Mouse (Mus musculus): Measurements from ENCODE around the gene Dusp11.
"Not testable (repeated sequence)": the region's sequence is repeated elsewhere in the genome, so short reads cannot be mapped to it uniquely, and the experiment has no call there.

The Dusp11 gene

DNA sequence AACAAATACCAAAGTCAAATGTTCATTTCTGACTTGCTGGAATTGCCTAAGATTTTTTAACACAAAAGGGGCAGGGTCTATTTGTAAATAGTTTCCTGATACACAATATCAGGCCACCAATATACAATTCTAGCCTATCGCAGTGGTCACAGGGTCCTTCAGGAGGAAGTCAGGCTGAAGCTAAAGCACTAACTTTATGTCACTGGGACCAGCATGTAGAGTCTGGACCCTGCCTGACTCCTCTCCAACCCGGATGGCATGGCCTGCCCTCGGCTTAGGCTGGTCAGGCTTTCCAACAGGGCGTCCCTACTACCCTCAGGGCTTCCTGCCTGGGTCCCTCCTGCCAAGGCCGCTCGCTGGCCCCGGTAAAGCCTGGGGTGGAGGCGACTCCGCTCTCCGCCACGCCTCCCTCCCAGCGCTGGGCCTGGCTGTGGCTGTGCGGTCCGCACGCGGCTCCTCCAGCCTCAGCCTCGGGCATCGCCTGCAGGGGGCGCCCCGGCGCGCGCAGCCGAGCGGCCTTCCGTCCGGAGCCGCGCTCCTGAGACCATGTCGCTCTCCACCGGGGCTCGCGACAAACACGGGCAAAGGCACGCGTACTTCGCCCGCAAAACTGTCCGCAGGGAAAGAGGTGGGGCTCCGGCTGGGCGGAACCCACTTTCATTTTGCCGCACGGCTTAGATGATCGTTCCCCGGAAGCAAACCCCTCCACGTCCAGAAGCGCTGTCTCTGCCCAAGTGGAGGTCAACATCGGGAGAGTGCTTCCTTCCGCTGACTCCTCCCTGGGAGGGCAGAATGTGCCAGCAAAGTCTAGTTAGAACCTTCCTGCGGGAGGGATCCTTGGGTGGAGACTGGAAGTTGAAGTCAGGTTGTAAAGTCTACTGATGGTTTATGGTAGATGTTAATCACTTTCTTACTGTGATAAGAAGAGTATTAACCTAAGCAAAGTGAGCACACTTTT is 24.7 kb downstream of the Dusp11 start:
- peak; percentile 72 for DNase-seq (ENCODE audit: low read depth, low spot score)

DNA sequence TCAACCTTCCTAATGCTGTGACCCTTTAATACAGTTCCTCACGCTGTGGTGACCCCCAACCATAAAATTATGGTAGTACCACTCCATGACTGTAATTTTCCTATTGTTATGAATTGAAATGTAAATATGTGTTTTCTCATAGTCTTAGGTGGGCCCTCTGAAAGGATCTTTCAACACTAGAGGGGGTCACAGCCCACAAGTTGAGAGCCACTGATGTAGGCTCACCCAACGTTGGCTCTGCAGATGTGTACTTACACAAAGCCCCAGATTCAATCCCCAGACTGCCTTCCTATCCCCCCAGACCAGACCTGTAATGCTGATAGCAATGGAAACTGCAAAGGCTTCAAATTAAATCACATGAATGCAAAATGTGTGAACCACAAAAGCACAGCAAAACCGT is 25.8 kb downstream of the Dusp11 start:
- DNase-seq (ENCODE audit: low read depth, low spot score): no peak

DNA sequence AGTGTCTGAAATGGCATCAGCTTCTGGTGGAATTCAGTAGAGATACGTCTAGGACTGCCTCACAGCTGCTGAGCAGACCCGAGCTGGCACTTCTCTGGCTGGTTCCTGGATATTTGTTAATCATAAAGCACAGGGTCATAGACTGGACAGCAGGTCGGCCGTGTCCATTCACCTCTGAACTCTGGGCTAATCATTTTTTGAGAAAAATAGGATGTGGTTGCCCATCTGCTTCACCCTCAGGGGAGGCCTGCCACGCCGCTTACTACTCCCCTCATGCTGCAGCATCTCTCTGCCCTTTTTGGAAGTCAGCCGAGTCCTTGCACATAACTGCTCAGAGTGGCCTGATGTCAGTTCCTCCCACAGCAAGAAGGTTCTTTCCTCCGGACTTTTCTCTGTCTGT is 27.4 kb downstream of the Dusp11 start:
- DNase-seq (ENCODE audit: low read depth, low spot score): no peak

DNA sequence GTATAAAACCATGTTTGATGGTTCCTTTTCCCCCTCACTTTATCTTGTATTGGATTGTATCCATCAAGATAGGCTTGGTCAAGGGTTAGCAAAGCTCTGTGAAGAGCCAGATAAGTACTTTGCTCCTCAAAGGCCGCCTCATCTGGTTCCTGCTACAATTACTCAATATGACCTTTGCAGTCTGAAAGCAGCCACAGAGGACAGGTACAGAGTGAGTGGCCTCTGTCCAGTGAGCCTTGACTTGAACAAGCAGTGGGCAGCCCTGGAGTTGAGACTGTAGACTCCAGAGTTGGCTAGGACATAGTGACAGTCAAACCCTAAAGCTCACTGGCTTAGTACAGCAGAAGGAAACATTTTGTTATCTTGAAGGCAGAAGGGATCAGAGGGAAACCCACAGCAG is 32.2 kb downstream of the Dusp11 start:
- DNase-seq (ENCODE audit: low read depth, low spot score): no peak

DNA sequence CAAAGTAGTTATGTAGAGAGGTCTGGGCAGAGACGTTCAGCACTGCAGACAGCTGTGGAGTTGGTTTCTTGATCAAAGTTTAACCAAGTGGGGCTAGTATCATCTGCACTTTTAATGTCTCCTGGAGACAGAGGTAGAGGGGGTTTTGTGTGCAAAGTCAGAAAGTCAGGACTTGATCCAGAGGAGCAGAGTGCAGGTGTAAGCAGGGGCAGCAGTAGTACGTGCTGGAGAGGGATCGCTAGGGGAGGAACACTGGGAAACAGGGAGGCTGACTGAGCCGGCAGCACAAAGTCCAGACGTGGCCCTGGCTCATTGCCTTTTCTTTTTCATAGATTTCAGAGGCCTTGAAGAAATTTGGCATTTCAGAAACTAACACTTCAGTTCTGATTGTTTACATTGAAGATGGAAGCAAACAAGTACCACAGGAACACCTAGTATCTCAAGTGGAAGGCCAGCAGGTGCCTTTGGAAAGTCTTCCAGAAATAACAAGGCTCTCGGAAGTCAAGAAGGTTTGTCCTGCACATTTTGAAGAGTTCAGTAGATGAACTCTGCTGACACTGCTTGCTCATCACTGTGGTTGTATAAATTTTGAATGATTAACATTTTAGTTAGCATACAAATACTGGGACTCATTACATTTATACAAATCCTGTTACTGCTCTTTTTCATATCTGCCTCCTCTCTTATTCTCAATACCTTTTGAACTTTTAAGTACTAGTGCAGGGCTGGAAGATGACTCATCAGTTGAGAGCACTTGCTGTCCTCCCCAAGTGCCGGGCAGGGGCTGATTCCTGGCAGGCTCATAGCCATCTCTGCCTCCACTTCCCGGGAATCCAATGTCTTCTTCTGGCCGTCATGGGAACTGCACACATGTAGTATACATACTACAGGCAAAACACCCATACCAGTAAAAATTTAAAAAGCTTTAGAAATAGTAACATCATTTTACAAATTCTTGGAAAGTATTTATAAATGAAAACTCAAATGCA is 33.7 kb downstream of the Dusp11 start:
- DNase-seq (ENCODE audit: low read depth, low spot score): no peak

DNA sequence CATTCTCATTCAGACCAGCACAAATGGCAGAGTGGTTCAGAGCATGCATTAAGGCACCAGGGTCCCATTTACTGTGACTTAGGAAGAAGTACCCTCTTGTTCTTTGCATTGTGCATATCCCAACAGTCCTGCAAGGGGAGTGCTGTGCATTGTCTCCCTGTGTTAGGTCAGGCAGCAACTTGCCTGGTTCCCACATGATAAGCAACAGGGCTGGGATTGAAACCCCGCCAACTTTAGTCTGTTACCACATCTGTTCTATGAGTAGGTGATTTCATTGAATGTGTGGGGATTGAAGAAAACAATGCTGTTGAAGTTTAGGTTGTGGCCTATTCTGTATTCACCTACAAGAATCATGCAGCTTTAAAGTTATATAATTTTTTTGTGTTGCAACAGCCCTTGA is 34.8 kb downstream of the Dusp11 start:
- no peak for DNase-seq (ENCODE audit: low read depth, low spot score)

DNA sequence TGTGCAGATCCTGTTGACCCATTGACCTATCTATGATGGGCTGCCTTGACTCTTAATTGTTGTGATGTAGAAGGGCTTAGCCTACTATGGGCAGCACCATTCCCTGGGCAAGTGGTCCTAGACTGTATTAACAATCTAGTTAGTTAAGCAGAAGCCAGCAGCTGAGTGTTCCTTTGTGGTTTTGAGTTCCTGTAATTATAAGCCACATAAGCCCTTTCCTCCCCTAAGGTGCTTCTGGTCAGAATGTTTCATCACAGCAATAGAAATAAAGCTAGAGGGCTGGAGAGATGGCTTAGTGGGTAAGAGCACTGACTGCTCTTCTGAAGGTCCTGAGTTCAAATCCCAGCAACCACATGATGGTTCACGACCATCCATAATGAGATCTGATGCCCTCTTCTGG is 37.8 kb downstream of the Dusp11 start:
- DNase-seq (ENCODE audit: low read depth, low spot score): no peak

DNA sequence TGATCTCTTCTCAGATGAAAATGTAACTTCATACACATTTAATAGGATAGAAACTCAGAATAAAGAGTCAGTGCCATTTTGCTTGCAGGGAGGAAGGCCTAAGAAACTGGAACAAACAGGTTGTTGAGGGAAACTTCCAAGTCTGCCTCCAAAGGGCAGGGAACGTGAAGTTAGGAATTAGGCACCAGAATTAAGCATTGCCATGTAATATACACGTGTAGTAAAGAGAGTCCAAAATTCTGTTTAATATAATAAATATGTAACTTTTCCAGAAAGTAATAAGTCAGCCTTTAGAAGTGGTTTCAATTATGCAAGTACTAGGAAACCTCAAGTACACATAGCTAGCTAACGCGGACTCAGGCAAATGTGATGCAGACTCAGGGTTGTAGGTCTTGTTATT is 42.1 kb downstream of the Dusp11 start:
- no peak for DNase-seq (ENCODE audit: low read depth, low spot score)

DNA sequence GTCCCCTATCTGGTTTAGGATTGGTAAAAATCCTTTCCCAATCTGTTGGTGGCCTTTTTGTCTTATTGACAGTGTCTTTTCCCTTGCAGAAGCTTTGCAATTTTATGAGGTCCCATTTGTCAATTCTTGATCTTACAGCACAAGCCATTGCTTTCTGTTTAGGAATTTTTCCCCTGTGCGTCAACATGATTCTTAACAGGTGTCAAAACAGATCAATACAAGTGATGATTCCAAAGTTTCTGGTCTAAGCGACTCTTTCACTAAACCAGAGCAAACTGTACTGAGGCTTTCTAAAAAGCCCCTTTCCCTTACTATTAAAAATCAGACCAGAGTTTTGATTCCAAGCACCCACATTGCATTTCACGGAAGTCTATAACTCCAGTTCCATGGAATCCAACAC is 43.1 kb downstream of the Dusp11 start:
- DNase-seq (ENCODE audit: low read depth, low spot score): not testable (repeated sequence)

DNA sequence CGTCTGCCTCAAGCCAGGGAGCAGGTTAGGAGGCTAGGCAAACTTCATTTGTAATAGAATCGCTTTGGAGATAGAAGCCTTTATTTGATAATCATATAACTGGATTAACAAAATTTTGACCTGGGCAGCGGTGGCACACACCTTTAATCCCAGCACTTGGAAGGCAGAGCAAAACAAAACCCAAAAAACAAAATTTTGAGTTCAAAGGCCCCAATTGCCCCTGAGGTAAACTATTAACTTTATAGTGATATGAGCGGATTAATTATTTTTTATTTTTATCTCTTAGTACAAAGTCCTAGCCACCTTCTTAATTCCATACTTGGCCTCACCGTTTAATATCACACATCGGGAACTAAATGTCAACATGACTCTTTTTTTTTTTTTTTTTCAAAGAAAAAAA is 44.9 kb downstream of the Dusp11 start:
- DNase-seq (ENCODE audit: low read depth, low spot score): no peak

DNA sequence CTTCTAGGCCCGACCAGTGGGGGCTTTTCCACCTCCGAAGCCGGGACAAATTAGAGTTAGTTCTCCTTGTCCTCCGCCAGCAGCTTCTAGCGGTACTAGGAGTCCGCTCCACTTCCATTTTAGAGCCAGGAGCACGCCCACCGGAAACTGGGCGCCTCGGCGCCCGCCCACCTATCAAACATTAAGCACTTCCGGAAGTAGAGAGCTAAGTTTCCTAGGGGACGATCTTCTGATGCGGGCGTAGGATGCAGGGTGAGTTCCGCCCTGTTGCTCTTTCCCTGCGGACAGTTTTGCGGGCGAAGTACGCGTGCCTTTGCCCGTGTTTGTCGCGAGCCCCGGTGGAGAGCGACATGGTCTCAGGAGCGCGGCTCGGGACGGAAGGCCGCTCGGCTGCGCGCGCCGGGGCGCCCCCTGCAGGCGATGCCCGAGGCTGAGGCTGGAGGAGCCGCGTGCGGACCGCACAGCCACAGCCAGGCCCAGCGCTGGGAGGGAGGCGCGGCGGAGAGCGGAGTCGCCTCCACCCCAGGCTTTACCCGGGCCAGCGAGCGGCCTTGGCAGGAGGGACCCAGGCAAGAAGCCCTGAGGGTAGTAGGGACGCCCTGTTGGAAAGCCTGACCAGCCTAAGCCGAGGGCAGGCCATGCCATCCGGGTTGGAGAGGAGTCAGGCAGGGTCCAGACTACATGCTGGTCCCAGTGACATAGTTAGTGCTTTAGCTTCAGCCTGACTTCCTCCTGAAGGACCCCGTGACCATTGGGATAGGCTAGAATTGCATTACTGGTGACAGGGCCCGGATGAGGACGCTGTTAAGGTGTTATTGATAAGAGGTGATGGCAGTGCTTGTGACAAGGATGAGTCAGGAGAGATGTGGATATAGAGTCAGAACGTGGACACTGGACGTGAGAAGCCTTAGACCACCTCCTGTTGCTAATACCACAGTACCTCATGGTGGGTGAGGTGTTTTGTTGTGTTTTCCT is 45.6 kb downstream of the Dusp11 start, which contains the start of gene Nat8f1:
Gene Nat8f1 (minus strand): TSS at position 149 of the 975 bp plus-strand sequence.
- DNase-seq (ENCODE audit: low read depth, low spot score): peak; percentile 93

DNA sequence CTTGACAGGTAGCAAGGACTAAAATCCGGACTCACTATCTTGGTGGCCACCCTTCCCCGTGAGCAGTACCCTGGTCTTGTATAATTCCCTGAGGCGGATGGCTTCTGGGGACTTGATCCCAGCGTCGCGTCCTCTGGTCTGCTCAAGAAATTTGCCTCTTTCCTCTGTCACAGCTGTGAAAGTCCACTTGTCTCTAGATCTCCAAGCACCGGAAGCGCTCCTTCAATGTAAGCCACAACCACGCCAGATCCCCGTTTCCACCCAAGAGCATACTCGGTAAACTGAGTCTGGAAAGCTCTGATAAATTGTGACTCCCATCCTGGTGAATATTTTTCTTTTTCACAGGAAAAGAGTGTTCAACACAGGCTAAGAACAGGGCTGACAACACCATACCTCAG is 46.3 kb downstream of the Dusp11 start:
- DNase-seq (ENCODE audit: low read depth, low spot score): no peak

DNA sequence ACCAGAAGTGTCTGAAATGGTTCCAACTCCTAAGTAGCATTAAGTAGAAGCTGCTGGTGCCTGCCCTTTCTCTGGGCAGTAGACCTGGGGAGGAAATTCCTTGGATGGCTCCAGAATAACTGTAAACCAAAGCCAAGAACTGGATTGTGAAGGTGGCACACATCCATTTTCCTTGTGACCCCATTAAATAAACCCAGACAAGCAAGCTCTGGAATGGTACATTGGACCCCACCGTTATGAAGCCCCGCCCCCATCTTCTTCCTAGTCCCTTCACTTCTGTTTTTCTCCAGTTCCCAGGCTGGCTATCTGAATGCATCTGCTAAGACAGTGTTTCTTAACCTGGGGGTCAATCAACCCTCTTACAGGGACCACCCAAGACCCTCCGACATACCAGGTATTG is 49.9 kb downstream of the Dusp11 start, which contains the start of gene Tprkb:
Gene Tprkb (plus strand): TSS at position 279 of the 400 bp plus-strand sequence.
- DNase-seq (ENCODE audit: low read depth, low spot score): no peak

DNA sequence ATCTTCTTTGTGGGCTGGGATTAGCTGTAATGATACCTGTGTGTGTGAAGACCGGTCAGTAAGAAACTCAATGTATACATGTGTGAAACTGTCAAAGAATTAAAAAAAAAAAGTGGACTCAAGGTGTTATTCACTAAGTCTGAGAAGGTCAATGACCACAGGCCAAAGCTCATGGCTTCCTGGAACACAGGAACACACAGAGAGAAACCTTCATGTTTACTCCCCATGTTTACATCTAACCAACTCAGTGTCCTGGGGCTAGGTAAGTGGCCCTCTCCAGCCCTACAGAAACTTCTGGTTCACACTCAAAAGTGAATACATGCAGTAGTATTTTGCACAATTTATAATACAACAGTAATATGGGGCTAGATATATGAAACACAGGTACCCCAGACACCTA is 51.8 kb downstream of the Dusp11 start:
- no peak for DNase-seq (ENCODE audit: low read depth, low spot score)

DNA sequence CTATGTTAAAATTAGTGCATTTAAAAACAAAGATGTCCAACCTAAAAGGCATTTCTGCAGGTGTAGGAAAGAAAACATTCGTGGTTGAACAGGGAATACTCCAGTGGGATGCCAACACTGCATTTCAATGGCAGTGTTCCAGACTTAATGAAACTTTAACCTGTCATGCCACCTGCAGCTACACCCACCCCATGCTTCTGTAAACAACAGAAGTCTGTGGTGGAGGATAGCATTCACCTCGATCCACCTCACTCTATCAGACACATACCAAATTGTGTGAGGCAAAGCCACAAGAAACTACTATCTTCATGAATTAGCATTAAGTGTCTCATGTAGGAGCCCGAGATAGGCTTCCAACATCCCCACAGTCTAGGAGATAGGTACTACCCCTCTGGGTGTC is 53.1 kb downstream of the Dusp11 start:
- no peak for DNase-seq (ENCODE audit: low read depth, low spot score)

DNA sequence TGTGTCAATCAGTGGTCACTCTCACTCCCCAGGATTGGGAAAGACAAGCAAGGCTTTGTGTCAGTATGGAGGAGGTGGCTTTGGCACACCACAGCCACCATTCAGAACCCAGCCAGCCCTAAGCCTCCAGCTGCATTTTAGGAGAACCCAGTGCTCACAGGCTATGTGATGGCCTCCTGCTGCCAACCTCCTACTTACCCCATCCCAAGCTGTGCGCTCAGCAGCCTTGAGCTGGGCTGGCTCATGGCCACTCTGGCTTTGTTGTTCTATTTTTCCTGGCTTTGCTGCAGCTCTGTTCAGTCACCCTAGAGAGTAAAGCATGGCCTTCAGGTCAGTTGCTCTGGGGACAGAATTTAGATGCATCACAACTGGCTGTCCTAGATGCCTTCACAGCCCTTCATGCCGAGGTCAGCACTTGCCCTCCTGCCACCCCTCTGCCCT is 54.5 kb downstream of the Dusp11 start:
- not testable (repeated sequence) for DNase-seq (ENCODE audit: low read depth, low spot score)

DNA sequence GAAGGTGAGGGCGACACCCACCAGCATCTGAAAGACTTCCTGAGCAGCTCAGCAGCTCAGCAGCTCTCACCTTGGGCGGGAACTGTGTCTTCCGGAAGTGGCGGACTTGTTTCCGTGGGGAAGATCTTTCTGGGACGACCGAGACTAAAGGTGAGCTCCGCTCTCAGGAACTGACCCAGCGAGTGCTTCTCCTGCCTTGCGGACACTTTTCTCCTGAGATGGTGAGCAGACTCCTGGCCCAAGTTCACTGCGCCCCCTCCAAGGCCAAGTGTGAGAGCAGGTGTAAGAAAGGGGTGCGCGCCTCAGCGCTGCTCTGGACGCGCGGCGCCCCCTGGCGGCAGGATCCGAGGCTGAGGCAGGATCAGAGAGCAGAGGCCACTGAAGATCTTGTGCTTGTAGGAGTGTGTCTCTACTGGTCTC is 56.8 kb downstream of the Dusp11 start, which contains the start of gene Nat8f4:
Gene Nat8f4 (minus strand): TSS at position 243 of the 420 bp plus-strand sequence.
- DNase-seq (ENCODE audit: low read depth, low spot score): peak; percentile 24

DNA sequence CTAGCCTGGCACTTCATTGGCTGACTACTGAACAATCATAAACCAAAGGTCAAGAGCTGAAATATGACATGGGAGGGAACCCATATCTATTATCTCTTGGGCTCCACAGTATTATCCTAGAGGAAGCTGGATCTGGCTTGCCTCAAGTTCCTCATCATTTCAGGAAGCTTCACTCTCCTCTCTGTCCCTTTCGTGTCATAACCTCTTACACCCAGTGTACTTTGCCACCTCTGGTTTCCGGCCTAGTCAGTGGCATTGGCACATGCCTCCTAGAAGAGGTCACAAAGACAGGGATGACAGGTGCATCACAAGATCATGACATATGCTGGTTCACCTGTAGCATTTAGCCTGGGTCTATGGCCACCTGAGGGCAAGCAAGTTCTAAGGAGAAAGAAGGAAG is 59.2 kb downstream of the Dusp11 start:
- no peak for DNase-seq (ENCODE audit: low read depth, low spot score)

DNA sequence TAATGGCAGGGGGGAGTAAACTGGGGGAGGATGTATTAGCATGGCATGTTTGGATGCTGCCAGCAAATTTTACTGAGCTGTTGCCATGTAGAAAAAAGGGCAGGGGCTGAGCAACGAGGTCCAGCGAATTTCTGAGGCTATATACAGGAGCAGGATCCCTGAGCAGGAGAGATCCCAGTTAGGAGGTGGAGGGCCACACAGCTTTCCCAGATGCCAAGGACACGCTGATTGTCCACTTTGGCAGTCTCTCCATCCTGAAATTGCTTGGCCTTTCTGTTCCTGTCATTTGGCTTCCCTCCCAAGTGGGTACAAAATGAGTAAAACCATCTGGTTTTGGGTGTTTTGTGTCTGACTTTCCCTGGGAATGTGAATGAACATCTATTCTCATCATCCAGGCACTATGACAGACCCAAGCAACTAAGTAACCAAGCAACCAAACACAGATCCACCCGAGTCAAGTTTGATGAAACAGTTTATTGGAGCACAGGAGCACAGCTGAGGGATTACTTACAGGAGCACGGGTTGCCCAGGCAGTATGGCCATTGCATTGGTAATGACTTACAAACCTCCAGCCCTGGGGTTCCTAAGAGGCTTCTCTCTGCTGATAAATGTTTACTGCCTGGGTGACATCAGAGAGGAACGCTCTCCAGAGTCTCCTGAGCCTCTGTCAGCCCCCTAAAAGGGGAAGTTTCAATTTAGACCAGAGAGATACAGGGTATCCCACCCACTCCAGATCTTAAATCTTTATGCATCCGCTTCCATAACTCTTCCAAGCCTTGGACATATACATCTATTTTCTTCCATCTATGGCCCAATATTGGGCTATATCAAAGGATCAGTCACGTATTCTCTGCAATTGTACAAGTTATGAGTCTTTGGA is 62.6 kb downstream of the Dusp11 start:
- DNase-seq (ENCODE audit: low read depth, low spot score): not testable (repeated sequence)
